Mouse (Mus musculus): ENCODE results near the gene Wfdc10.

The Wfdc10 gene

DNA sequence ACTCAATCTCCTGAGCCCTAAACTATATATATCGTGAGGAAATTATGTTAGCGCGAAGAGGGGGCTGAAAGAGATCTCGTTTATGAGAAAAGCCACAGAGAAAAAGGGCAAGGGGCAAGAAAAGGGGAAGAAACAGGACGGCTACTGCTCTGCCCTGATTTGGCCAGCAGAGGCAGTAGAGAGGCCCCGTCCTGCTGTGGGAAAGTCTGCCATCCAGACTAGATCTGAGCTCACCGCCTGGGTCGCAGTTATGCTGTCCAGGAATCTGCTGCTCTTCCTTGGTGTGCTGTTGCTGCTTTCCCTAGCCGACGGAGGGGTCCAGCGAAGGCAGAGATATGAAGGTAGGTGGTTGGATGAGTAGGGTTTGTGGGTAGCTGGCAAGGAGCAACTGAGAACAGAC lies at the start of gene Wfdc10:
TSS of gene Wfdc10 (plus strand) at position 189 of the 400 bp plus-strand sequence.
- peak in 1 of 2 experiments; percentile 37 for DNase-seq (ENCODE audit: low spot score in 2 of 2)

DNA sequence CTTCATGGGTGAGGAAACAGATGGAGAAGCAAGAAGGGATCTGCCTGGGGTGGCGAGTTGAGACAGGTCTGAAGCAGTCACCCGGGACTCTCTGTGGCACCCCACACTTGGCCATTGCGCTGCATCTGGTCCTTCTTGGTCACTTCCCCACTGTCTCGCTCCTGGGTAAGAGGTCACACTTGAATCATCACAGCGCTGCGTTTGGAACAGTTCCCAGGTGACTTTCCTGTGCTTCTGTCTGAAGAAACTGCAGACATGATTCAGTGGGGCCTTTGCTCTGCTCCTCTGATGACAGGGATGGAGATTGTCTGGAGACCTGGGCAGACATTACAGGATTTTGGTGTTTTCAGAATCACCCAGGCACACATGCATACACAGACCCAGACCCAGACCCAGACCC lies 47.1 kb upstream of the Wfdc10 start:
- no peak for DNase-seq (ENCODE audit: low spot score in 2 of 2)

- peak; percentile 65 to 71 for DNase-seq (ENCODE audit: low spot score in 2 of 2)
These were observed 42.4 kb upstream of the Wfdc10 start, which contains the start of the genes Wfdc6b and Wfdc8 for GRCm38 (mm10) chr2:164613471-164613870. Wfdc6b (plus strand) TSS chr2:164613522. Wfdc8 (minus strand) TSS chr2:164613626.

DNA sequence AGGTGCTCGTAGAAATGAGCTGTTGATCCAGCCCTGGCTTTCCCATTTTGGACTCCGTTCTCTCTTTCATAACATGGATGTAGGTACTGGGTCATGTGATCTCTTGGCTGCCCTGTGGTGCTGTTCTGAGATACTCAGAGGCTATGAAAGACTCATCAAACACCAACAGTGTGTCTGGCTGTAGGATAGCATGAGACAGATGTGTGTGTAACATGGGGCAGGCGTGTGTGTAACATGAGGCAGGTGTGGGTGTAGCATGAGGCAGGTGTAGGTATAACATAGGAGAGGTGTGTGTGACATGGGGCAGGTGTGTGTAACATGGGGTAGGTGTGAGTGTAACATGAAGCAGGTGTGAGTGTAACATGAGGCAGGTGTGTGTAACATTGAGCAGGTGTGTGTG lies 40.5 kb upstream of the Wfdc10 start:
- peak in 1 of 2 experiments; percentile 36 for DNase-seq (ENCODE audit: low spot score in 2 of 2)

GRCm38 (mm10) chr2:164619050-164619449 lies 36.8 kb upstream of the Wfdc10 start:
- no peak for DNase-seq (ENCODE audit: low spot score in 2 of 2)

- no peak for DNase-seq (ENCODE audit: low spot score in 2 of 2)
These were observed 34.1 kb upstream of the Wfdc10 start for GRCm38 (mm10) chr2:164621775-164622174.

GRCm38 (mm10) chr2:164635266-164635665 lies 20.6 kb upstream of the Wfdc10 start:
- DNase-seq (ENCODE audit: low spot score in 2 of 2): no peak

GRCm38 (mm10) chr2:164638696-164639095 lies 17.1 kb upstream of the Wfdc10 start, which contains the start of gene Wfdc16:
Wfdc16 (minus strand) TSS chr2:164638796.
- DNase-seq (ENCODE audit: low spot score in 2 of 2): no peak

DNA sequence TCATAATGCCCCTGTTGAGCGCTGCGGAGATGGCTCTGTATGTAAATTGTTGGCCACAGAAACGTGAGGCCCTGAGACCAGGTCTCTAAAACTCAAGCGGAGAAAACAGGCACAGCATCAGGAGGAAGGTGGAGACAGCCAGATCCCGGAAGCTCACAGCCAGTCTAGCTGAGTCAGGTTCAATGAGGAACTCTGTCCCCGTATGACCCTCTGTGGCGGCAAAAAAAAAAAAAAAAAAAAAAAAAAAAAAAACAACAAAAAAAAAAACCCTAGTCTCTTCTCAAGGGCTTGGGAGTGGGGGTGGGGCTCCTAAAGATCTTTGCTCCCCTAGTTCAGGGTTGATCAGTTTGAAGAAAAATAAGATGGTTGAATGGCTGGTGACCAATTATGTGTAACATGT lies 14.7 kb upstream of the Wfdc10 start:
- DNase-seq (ENCODE audit: low spot score in 2 of 2): no peak

DNA sequence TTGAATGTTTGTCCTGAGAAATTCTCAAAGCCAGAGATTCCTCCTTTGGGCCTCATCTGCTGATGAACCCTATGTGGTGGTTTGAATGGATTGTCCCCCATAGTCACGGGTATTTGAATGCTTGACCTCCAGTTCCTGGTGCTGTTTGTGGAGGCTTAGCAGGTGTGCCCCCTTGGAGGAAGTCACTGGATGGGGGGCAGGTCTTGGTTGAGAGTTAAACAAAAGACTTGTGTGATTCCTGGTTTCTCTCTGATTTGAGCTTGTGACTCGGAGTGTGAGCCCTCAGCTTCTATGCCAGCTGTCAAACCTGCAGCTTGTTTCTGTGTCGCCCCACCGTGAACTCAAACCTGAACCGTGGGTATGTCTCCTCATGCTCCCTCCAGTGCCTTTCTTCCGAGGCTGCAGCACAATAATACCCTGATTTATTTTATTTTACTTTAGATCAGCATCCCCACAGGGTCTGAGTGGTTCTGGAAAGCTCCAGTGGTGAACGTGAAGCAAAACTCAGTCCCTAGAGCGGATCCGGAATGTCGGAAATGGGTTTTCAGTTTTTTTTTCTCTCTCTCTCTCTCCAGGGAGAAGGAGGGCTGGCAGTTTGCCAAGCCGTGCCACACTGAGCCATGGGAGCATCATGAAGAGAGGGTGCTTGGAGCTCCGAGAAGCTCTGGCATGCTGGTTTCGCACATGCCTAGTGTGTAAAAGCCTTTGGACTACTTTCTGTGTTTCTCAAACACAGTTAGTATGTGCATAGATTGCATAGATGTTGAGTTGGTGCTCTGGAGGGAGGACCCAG lies 13.8 kb upstream of the Wfdc10 start:
- DNase-seq (ENCODE audit: low spot score in 2 of 2): no peak

- DNase-seq (ENCODE audit: low spot score in 2 of 2): no peak
These were observed 637 bp downstream of the Wfdc10 start, which contains the start of gene Wfdc9 for GRCm38 (mm10) chr2:164656483-164656882. Wfdc9 (minus strand) TSS chr2:164656583.

DNA sequence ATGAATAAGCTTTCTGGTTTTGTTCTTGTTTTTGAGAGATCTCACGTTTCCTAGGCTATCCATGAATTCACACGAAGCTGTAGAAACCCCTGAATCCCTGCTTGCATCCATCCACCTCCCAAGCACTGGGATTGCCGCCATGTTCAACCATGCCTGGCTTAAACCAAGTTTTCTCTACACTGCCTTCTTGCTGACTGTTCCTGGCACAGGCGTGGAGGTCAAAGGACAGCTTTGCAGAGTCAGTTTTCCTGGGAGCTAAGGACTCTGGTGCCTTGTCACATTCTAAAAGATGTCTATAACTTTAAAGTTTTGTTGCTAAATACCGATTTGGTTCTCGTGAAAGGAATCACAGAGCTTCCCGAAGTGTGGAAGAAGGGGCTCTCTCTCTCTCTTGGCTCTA lies 9.0 kb downstream of the Wfdc10 start:
- no peak for DNase-seq (ENCODE audit: low spot score in 2 of 2)

DNA sequence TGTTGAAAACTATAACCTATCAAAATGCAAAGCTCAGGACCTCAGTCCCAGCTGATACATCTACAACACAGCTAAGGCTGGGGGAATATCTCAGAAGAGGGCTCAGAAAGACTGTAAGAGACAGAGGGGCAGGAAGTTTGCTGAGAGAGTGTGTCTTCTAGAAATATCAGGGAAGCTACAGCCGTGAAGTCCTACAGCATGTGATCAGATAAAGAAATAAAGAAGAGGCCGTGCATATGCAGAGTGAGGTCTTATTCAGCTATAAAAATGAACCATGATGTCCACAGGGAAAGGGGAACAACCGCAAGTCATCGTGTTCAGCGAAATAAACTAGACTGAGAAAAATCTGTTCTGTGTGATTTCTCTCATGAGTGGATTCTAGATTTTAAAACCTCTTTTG lies 14.4 kb downstream of the Wfdc10 start:
- no peak for DNase-seq (ENCODE audit: low spot score in 2 of 2)

- DNase-seq (ENCODE audit: low spot score in 2 of 2): no peak
These were observed 15.1 kb downstream of the Wfdc10 start for GRCm38 (mm10) chr2:164670938-164671337.

GRCm38 (mm10) chr2:164673987-164674386 lies 18.1 kb downstream of the Wfdc10 start, which contains the start of gene Wfdc11:
Wfdc11 (minus strand) TSS chr2:164674087.
- DNase-seq (ENCODE audit: low spot score in 2 of 2): no peak

DNA sequence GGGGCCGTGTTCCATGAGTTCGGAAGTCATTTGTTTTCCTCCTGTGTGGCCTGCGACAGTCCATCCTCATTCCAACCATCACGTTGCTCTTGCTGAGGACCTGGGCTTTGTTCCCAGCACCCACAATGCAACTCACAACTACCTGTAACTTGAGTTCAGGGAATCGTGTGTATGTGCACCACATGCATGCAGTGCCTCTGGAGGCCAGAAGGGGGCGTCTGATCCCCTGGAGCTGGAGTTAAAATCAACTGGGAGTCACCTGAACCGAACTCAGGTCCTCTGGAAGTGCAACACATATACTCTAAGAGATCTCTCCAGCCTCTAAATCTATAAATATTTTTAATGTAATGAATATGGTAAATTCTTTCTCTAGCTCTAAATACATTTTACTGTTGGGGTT lies 20.3 kb downstream of the Wfdc10 start:
- no peak for DNase-seq (ENCODE audit: low spot score in 2 of 2)

DNA sequence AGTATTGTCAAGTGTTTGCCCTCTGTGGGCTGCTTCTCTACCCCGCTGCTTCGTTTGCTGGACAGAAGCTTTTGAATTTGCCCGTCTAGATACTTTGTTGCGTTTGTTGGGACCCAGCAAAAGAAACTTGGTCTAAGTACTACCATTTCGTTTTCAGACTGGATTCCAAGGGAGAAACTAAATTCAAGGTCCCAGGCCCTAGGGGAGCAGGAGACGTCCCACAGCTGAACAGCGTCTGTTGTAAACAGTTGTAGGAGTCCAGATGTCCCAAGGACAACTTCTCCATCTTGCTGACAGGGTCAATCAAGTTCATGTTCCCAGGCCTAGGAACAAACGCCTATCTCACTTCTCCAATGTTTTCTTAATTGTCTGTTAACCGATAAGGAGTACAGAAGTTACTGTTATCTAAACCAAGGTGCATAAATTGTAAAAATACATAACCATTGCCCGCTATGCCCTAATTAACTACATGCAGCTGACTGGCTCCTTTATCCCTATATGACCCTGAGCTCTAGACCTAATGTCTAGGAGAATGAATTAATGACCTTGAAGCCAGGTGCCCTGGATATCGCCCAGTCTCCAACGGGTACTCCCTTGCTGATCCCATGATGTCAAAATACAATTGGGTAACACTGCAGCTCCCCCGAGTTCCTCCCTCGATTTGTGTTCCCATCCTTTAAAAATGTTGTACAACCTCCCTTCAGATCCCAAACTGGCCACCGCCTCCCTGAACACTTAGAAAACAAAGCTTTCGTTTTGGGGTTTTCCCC lies 21.3 kb downstream of the Wfdc10 start:
- no peak for DNase-seq (ENCODE audit: low spot score in 2 of 2)

- DNase-seq (ENCODE audit: low spot score in 2 of 2): peak; percentile 56 to 72
These were observed 23.2 kb downstream of the Wfdc10 start for GRCm38 (mm10) chr2:164678848-164679625.

DNA sequence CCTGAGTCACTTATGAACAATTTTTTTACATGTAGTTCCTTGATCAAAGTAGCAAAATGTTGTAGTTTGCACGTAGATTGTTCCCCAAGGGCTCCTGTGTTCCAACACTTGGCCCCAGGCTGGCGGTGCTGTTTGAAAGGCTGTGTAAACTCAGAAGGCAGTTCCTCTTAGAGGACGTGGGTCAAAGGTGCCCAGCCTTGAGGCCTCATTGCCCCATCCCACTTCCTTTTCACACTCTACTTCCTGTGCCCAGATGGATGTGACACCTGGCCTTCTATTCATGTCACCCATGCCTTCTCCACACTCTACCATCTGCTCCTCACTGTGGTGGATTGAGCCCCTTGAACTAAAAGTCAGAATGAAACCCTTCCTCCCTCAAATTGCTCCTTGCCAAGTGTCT lies 24.1 kb downstream of the Wfdc10 start:
- DNase-seq (ENCODE audit: low spot score in 2 of 2): no peak

GRCm38 (mm10) chr2:164684807-164685206 lies 29.0 kb downstream of the Wfdc10 start, which contains the start of gene Wfdc13:
Wfdc13 (plus strand) TSS chr2:164685107.
- DNase-seq (ENCODE audit: low spot score in 2 of 2): no peak

- DNase-seq (ENCODE audit: low spot score in 2 of 2): no peak
These were observed 42.4 kb downstream of the Wfdc10 start, which contains the start of gene Spint4 for GRCm38 (mm10) chr2:164698201-164698600. Spint4 (plus strand) TSS chr2:164698501.

- DNase-seq (ENCODE audit: low spot score in 2 of 2): no peak
These were observed 45.1 kb downstream of the Wfdc10 start for GRCm38 (mm10) chr2:164700959-164701358.

All from urinary bladder, postnatal 4 days (tissue).